Mouse (Mus musculus) MEL (cell line): ENCODE results near the gene Cpt1a. TPM values are rescaled to one million over a fixed set of nuclear protein-coding genes. Genes with fewer than 3 reads are reported as not detected.

Source experiments
- DNase-seq: peaks from one replicate; pipeline ENCODE4 v3.0.0; 2011; ENCODE audit warnings: low read depth, low spot score
- H3K27ac ChIP-seq: 2 replicates; pipeline ENCODE4 v1.5.1; 2012; ENCODE audit warnings: low read depth, mild to moderate bottlenecking, control low read depth, low read length, moderate library complexity; ENCODE audit not compliant: control insufficient read depth
- H3K27me3 ChIP-seq, 2 experiments: fragments of 150-350 bp in 1 of 2; sonication (generic) in 1 of 2; 2 replicates each; pipeline ENCODE4 v1.6.1; 2012; ENCODE audit warnings: low read length in 2 of 2, mild to moderate bottlenecking in 2 of 2, improper control_type of control experiment in 1 of 2, moderate library complexity in 1 of 2; ENCODE audit not compliant: insufficient read depth in 2 of 2, control insufficient read depth in 1 of 2
- H3K36me3 ChIP-seq, 2 experiments: 2 replicates each; pipeline ENCODE4 v1.6.1; 2012 to 2014; ENCODE audit warnings: low read length in 2 of 2, improper control_type of control experiment in 1 of 2, inconsistent platforms in 1 of 2, mild to moderate bottlenecking in 1 of 2; ENCODE audit not compliant: insufficient read depth in 2 of 2, control insufficient read depth in 1 of 2
- H3K4me1 ChIP-seq, 2 experiments: fragments of 150-350 bp in 1 of 2; sonication (generic) in 1 of 2; 2 replicates each; pipeline ENCODE4 v1.6.1; 2012; ENCODE audit warnings: low read length in 2 of 2, improper control_type of control experiment in 1 of 2, mild to moderate bottlenecking in 1 of 2; ENCODE audit not compliant: insufficient read depth in 2 of 2, control insufficient read depth in 1 of 2
- H3K4me3 ChIP-seq, 2 experiments: fragments of 150-350 bp in 1 of 2; sonication (generic) in 1 of 2; 2 replicates each; pipeline ENCODE4 v1.5.1; 2012; ENCODE audit warnings: low read depth in 2 of 2, low read length in 2 of 2, mild to moderate bottlenecking in 2 of 2, moderate library complexity in 2 of 2, control low read depth in 1 of 2, improper control_type of control experiment in 1 of 2; ENCODE audit not compliant: control insufficient read depth in 1 of 2, insufficient read depth in 1 of 2
- H3K79me2 ChIP-seq: 2 replicates; pipeline ENCODE4 v1.6.1; 2012; ENCODE audit warnings: mild to moderate bottlenecking, low read length, moderate library complexity; ENCODE audit not compliant: control insufficient read depth, poor library complexity, insufficient read depth
- H3K9ac ChIP-seq: 2 replicates; pipeline ENCODE4 v1.6.1; 2012; ENCODE audit warnings: low read depth, mild to moderate bottlenecking, control low read depth, low read length, moderate library complexity; ENCODE audit not compliant: control insufficient read depth, poor library complexity, severe bottlenecking
- H3K9me3 ChIP-seq: fragments of 150-350 bp; sonication (generic); replicated peaks from 2 replicates; pipeline ENCODE4 v1.6.1; 2012; ENCODE audit warnings: mild to moderate bottlenecking, low read length, improper control_type of control experiment, moderate library complexity; ENCODE audit not compliant: insufficient read depth
- BHLHE40 ChIP-seq: IDR thresholded peaks from 2 replicates; pipeline ENCODE4 v1.6.1; 2012; ENCODE audit warnings: low read depth, mild to moderate bottlenecking, inconsistent platforms, low read length, improper control_type of control experiment, borderline replicate concordance
- CHD2 ChIP-seq: IDR thresholded peaks from 2 replicates; pipeline ENCODE4 v1.6.1; 2011; ENCODE audit warnings: low read length, improper control_type of control experiment
- CTCF ChIP-seq, 3 experiments: IDR thresholded peaks in 2 of 3; conservative IDR thresholded peaks in 1 of 3; 2 replicates each; pipeline ENCODE4 v1.5.1; 2011 to 2012; ENCODE audit warnings: low read length in 3 of 3, low read depth in 2 of 3, mild to moderate bottlenecking in 2 of 3, improper control_type of control experiment in 1 of 3, inconsistent platforms in 1 of 3, mixed read lengths in 1 of 3, moderate library complexity in 1 of 3; ENCODE audit not compliant: control insufficient read depth in 1 of 3, insufficient read depth in 1 of 3, poor library complexity in 1 of 3, severe bottlenecking in 1 of 3
- E2F4 ChIP-seq: IDR thresholded peaks from 2 replicates; pipeline ENCODE4 v1.6.1; 2011; ENCODE audit warnings: low read depth, low read length, improper control_type of control experiment, borderline replicate concordance
- ELF1 ChIP-seq: IDR thresholded peaks from 2 replicates; pipeline ENCODE4 v1.6.1; 2014; ENCODE audit warnings: low read depth, mild to moderate bottlenecking, inconsistent platforms, low read length, improper control_type of control experiment, moderate library complexity
- EP300 ChIP-seq, 2 experiments: IDR thresholded peaks; 2 replicates each; pipeline ENCODE4 v1.6.1; 2011; ENCODE audit warnings: improper control_type of control experiment in 2 of 2, low read length in 2 of 2, low read depth in 1 of 2, mild to moderate bottlenecking in 1 of 2
- ETS1 ChIP-seq: IDR thresholded peaks from 2 replicates; pipeline ENCODE4 v1.6.1; 2012; ENCODE audit warnings: low read depth, mild to moderate bottlenecking, inconsistent platforms, low read length, improper control_type of control experiment, moderate library complexity
- GATA1 ChIP-seq: IDR thresholded peaks from 2 replicates; pipeline ENCODE4 v1.6.1; 2011; ENCODE audit warnings: low read depth, low read length, improper control_type of control experiment
- KAT2A ChIP-seq: conservative IDR thresholded peaks from 2 replicates; pipeline ENCODE4 v1.6.1; 2012; ENCODE audit warnings: low read depth, low read length, improper control_type of control experiment, inconsistent platforms
- MAFK ChIP-seq: IDR thresholded peaks from 2 replicates; pipeline ENCODE4 v1.6.1; 2011; ENCODE audit warnings: low read depth, mild to moderate bottlenecking, low read length, improper control_type of control experiment, borderline replicate concordance
- MAX ChIP-seq: IDR thresholded peaks from 2 replicates; pipeline ENCODE4 v1.6.1; 2011; ENCODE audit warnings: low read length, improper control_type of control experiment
- MAZ ChIP-seq: IDR thresholded peaks from 2 replicates; pipeline ENCODE4 v1.6.1; 2012; ENCODE audit warnings: low read depth, mild to moderate bottlenecking, inconsistent platforms, low read length, improper control_type of control experiment
- MXI1 ChIP-seq: IDR thresholded peaks from 2 replicates; pipeline ENCODE4 v1.6.1; 2011; ENCODE audit warnings: mild to moderate bottlenecking, low read depth, low read length, improper control_type of control experiment
- MYB ChIP-seq: IDR thresholded peaks from 2 replicates; pipeline ENCODE4 v1.6.1; 2011; ENCODE audit warnings: mild to moderate bottlenecking, low read depth, low read length, improper control_type of control experiment
- MYC ChIP-seq: IDR thresholded peaks from 2 replicates; pipeline ENCODE4 v1.6.1; 2011; ENCODE audit warnings: low read depth, mild to moderate bottlenecking, low read length, improper control_type of control experiment, moderate library complexity
- NRF1 ChIP-seq: IDR thresholded peaks from 2 replicates; pipeline ENCODE4 v1.6.1; 2014; ENCODE audit warnings: low read depth, mild to moderate bottlenecking, inconsistent platforms, low read length, improper control_type of control experiment, moderate library complexity; ENCODE audit not compliant: poor library complexity, insufficient read depth, severe bottlenecking
- POLR2A ChIP-seq, 2 experiments: IDR thresholded peaks; 2 replicates each; pipeline ENCODE4 v1.6.1; 2011 to 2012; ENCODE audit warnings: low read length in 2 of 2, mild to moderate bottlenecking in 2 of 2, control low read depth in 1 of 2, improper control_type of control experiment in 1 of 2, low read depth in 1 of 2, moderate library complexity in 1 of 2; ENCODE audit not compliant: control insufficient read depth in 1 of 2, insufficient read depth in 1 of 2, poor library complexity in 1 of 2
- POLR2AphosphoS5 ChIP-seq: IDR thresholded peaks from 2 replicates; pipeline ENCODE4 v1.6.1; 2012; ENCODE audit warnings: low read depth, borderline replicate concordance, mild to moderate bottlenecking, inconsistent platforms, low read length, moderate library complexity, mixed read lengths
- SIN3A ChIP-seq: IDR thresholded peaks from 2 replicates; pipeline ENCODE4 v1.6.1; 2012; ENCODE audit warnings: low read length, improper control_type of control experiment, inconsistent platforms
- SMC3 ChIP-seq: IDR thresholded peaks from 2 replicates; pipeline ENCODE4 v1.6.1; 2011; ENCODE audit warnings: low read depth, low read length, improper control_type of control experiment
- TAL1 ChIP-seq: IDR thresholded peaks from 2 replicates; pipeline ENCODE4 v1.6.1; 2012; ENCODE audit warnings: mild to moderate bottlenecking, inconsistent platforms, low read length, moderate library complexity, mixed read lengths
- TCF12 ChIP-seq: IDR thresholded peaks from 2 replicates; pipeline ENCODE4 v1.6.1; 2014; ENCODE audit warnings: low read depth, mild to moderate bottlenecking, inconsistent platforms, low read length, improper control_type of control experiment, moderate library complexity
- USF1 ChIP-seq: IDR thresholded peaks from 2 replicates; pipeline ENCODE4 v1.6.1; 2014; ENCODE audit warnings: low read depth, mild to moderate bottlenecking, inconsistent platforms, low read length, improper control_type of control experiment, moderate library complexity
- USF2 ChIP-seq, 2 experiments: IDR thresholded peaks; 2 replicates each; pipeline ENCODE4 v1.6.1; 2011 to 2012; ENCODE audit warnings: improper control_type of control experiment in 2 of 2, low read length in 2 of 2, borderline replicate concordance in 1 of 2, inconsistent platforms in 1 of 2, low read depth in 1 of 2, mild to moderate bottlenecking in 1 of 2; ENCODE audit not compliant: insufficient read depth in 1 of 2
- ZC3H11A ChIP-seq: IDR thresholded peaks from 2 replicates; pipeline ENCODE4 v1.6.1; 2012; ENCODE audit warnings: low read depth, mild to moderate bottlenecking, inconsistent platforms, low read length, improper control_type of control experiment
- ZKSCAN1 ChIP-seq: IDR thresholded peaks from 2 replicates; pipeline ENCODE4 v1.6.1; 2012; ENCODE audit warnings: low read depth, mild to moderate bottlenecking, inconsistent platforms, low read length, improper control_type of control experiment, moderate library complexity
- ZMIZ1 ChIP-seq: IDR thresholded peaks from 2 replicates; pipeline ENCODE4 v1.6.1; 2012; ENCODE audit warnings: low read depth, mild to moderate bottlenecking, inconsistent platforms, low read length, improper control_type of control experiment, moderate library complexity
- ZNF384 ChIP-seq: IDR thresholded peaks from 2 replicates; pipeline ENCODE4 v1.6.1; 2012; ENCODE audit warnings: low read depth, mild to moderate bottlenecking, inconsistent platforms, low read length, improper control_type of control experiment
- polyA plus RNA-seq, 2 experiments: library from polyadenylated mRNA; stranded (reverse) in 1 of 2; unstranded in 1 of 2; fragments of >175 nt in 1 of 2; fragments of >200 nt in 1 of 2; gene quantifications; 2 replicates each; pipeline versions ENCODE4 v1.2.1 to v1.2.4; 2012; ENCODE audit warnings: low replicate concordance in 2 of 2, low read depth in 1 of 2; ENCODE audit not compliant: insufficient read length in 2 of 2, insufficient read depth in 1 of 2, missing spikeins in 1 of 2
- total RNA-seq: library from RNA; depleted of rRNA; stranded (reverse); fragments of 300-350 nt; gene quantifications from 2 replicates; pipeline ENCODE4 v1.2.3, GENCODE M21; 2012

The Cpt1a gene
- total and polyA plus RNA-seq, 3 experiments = 16.1 to 40.4 TPM; not detected in 1

DNA sequence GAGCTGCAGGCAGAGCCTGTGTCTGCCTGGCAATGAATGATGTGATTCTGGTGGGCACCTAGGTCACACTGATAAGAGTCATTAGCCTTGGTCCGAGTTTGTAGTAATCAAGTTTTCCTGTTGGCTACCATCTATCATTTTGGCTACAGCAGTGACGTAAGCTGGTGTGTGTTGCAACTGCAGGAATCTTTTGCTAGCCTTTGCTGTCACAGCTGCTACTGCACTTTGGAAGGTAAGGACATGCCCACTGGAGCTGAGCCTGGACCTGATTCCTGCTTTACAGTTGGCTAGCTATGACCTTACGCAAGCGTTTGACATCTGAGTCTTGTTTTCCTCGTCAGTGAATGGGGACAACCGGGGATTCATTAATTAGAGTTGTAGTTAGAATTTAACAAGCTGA, 11.1 kb downstream of the Cpt1a start:
- H3K36me3 ChIP-seq = peaks cover 0 to 22% of the 10 kb centered on the region in 2 experiments; a peak in 2 of 4 replicates
- TF ChIP-seq POLR2A (IDR thresholded peaks at IDR 0.05; ENCODE audit: control insufficient read depth in 1 of 2, insufficient read depth in 1 of 2, low read depth in 1 of 2, low read length in 2 of 2, poor library complexity in 1 of 2) (no peak), USF1 (no peak), EP300 (IDR thresholded peaks at IDR 0.05; ENCODE audit: low read depth in 1 of 2, low read length in 2 of 2) (no peak), ZC3H11A (no peak)
- DNase-seq = no peak
- no peak overlapping the region for H3K9ac ChIP-seq
- no peak overlapping the region for H3K4me3 ChIP-seq
- peaks cover 10 to 23% of the 10 kb centered on the region in 2 experiments for H3K4me1 ChIP-seq
- no peaks in the 10 kb centered on the region for H3K9me3 ChIP-seq
- no peak overlapping the region for H3K27ac ChIP-seq
- H3K79me2 ChIP-seq = no peaks in the 10 kb centered on the region; the same call in 1 of the 2 replicates
- H3K27me3 ChIP-seq = no peaks in the 10 kb centered on the region

GRCm38 (mm10) chr19:3333694-3334515, 11.8 kb downstream of the Cpt1a start:
- Histone ChIP-seq H3K79me2 (no peaks in the 10 kb centered on the region), H3K9ac (peak overlapping the region; percentile 23), H3K36me3 (peaks cover 0 to 22% of the 10 kb centered on the region in 2 experiments; a peak in 2 of 4 replicates), H3K27me3 (no peaks in the 10 kb centered on the region), H3K27ac (peak overlapping the region; percentile 92), H3K4me1 (peaks cover 10 to 23% of the 10 kb centered on the region in 2 experiments), H3K9me3 (no peaks in the 10 kb centered on the region), H3K4me3 (peak overlapping the region; percentile 1 to 26; a peak in 1 of 4 replicates)
- peak; percentile 85 for TF ChIP-seq TAL1
- TF ChIP-seq EP300 (IDR thresholded peaks at IDR 0.05; ENCODE audit: low read depth in 1 of 2, low read length in 2 of 2) = peak; percentile 71 to 77
- 0 out of 2 replicates have a peak, but pooled peaks have one; percentile 37 for TF ChIP-seq MAZ
- TF ChIP-seq SIN3A = peak; percentile 47
- no peak for TF ChIP-seq MAFK
- no peak for TF ChIP-seq CTCF (IDR thresholded peaks at IDR 0.05 in 2 of 3, conservative IDR thresholded peaks at IDR 0.05 in 1 of 3; ENCODE audit: control insufficient read depth in 1 of 3, insufficient read depth in 1 of 3, low read depth in 2 of 3, low read length in 3 of 3, poor library complexity in 1 of 3, severe bottlenecking in 1 of 3)
- no peak for TF ChIP-seq USF2 (IDR thresholded peaks at IDR 0.05; ENCODE audit: borderline replicate concordance in 1 of 2, insufficient read depth in 1 of 2, low read depth in 1 of 2, low read length in 2 of 2)
- peak; percentile 63 for TF ChIP-seq GATA1
- TF ChIP-seq POLR2A (IDR thresholded peaks at IDR 0.05; ENCODE audit: control insufficient read depth in 1 of 2, insufficient read depth in 1 of 2, low read depth in 1 of 2, low read length in 2 of 2, poor library complexity in 1 of 2) = no peak
- no peak for TF ChIP-seq ZKSCAN1
- no peak for TF ChIP-seq ZMIZ1
- no peak for TF ChIP-seq CHD2
- TF ChIP-seq ZNF384 = no peak
- TF ChIP-seq MXI1 = no peak
- no peak for TF ChIP-seq KAT2A
- TF ChIP-seq MAX = 0 out of 2 replicates have a peak, but pooled peaks have one; percentile 10
- no peak for TF ChIP-seq ELF1
- TF ChIP-seq USF1 = no peak
- peak; percentile 56; the same call in 1 of the 2 replicates for TF ChIP-seq TCF12
- no peak for TF ChIP-seq ZC3H11A
- no peak for TF ChIP-seq NRF1
- no peak for TF ChIP-seq MYC
- peak; percentile 78 for TF ChIP-seq ETS1
- no peak for TF ChIP-seq POLR2AphosphoS5
- no peak for TF ChIP-seq E2F4
- TF ChIP-seq MYB = peak; percentile 29; the same call in 1 of the 2 replicates
- TF ChIP-seq BHLHE40 = no peak
- TF ChIP-seq SMC3 = no peak
- peak; percentile 77 for DNase-seq
